Mouse (Mus musculus) heart, postnatal 4 days (tissue): ENCODE data around the gene Cd300lg. TPM values are rescaled to one million over a fixed set of nuclear protein-coding genes. Genes with fewer than 3 reads are reported as not detected.

Experiments
- DNase-seq: peaks from one replicate; pipeline ENCODE4 v3.0.0; 2021
- total RNA-seq, 2 experiments: library from RNA; stranded (reverse); gene quantifications; 2 replicates each; pipeline ENCODE4 v1.2.3; 2021

The Cd300lg gene
- total RNA-seq, 2 experiments from 2014 or later = 32.3 to 36.2 TPM

DNA sequence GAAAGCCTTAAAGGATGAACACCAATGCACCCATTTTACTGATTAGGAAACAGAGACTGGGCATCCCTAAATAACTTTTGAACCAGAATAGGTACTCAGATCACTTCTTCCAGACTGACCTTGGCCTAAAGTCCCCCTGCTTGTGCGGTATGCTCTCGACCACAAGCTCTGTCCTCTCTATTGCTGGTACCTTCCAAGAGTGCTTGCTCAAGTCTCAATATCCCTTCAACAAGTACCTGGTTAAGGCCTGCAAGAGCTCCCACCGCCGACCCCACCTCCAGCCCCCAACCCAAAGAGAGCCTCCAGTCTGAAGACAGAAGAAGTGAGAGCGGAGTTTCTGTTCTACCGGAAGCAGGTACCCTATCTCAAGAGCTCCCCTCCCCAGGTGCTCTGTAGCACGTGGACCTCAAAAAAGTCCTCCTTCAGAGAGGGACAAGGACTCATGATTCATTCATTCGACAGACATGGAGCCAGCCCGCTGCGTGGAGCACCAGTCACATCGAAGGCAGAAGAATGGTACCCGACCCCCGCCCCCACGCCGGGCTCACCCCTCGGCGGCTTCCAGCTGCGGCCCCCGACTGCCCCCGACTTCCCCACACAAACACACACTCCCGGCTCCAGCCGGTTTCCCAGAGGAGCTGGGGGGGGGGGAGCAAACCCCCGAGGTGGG lies 15.2 kb upstream of the Cd300lg start:
- no peak for DNase-seq

DNA sequence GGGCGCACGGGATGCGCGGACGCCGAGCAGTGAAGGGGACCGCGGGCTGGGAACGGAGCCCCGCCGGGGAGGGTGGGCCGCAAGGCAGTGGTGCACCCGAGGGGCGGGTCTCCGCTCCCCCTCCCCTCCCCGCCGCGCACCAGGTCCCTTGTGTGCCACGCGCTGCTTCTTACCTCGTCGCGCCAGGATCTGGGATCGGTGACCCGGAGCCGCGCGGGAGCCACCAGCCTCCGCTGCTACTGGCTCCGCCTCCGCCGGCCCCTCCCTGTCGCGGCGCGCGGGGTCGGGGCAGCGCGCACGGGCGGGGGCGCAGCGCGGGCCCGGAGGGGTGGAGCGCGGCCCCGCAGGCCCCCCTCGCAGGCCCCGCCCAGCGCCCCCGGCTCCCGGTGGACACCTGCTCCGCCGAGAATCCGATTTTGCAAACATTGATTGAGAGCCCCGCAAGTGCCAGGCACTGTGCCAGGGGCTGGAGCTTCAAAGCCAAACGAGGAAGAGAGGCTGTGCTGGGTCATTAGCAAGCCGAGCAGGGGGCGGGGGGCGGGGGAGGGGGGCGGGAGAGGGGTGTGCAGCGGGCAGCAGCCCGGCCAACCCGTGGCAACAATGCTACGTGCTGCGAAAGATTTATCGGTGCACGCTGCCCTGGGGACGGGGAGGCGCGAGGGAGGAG lies 14.5 kb upstream of the Cd300lg start:
- peak; percentile 72 for DNase-seq

DNA sequence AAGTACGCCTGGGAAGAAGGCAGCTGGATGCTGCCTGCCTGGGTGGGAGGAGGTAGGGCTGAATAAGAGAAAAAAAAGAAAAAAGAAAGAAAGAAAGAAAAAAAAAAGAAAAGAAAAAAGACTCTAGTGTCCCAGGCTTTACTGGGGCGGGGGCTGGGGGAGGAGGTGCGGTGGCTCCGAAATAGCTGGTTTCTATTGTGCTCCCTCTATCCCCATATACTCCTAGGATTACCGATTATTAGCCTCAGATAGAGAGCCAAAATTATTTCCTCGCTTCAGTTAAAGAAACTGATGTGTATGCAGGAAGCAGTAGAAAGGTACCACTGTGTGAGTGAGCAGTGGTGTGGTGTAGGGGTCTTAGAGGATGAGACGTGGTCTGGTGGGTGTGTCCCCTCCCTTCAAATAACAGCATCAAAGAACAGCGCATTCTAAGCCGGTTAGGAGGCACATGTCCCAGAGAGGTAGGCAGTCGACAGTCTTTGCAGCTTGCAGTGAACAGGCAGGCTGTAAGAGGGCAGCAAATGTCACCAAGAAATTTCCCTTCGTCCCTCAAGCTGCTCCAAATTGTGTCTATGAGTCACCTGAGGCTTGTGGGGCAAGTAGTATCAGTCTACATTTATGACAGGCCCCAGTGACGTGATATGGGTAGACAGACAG lies 13.8 kb upstream of the Cd300lg start:
- no peak for DNase-seq

- no peak for DNase-seq
Measured at GRCm38 (mm10) chr11:102028087-102028816, 13.1 kb upstream of the Cd300lg start, which contains the start of gene Mpp3. Gene Mpp3 (minus strand): TSS chr11:102028461.

DNA sequence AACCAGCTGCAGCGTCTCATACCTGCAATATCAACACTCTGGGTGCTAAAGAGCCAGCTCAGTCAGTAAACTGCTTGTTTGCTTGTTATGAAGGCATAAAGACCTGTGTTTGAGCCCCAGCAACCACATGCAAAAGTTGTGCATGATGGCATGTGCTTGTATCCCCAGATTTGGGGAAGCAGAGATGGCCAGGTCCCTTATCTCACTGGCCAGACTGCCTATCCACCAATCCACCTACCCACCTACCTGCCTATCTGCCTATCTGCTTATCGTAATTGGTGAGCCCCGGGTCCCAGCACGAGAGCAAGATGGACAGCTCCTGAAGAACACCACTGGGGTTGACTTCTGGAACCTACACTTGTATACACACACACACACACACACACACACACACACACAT lies 12.0 kb upstream of the Cd300lg start:
- DNase-seq = no peak

GRCm38 (mm10) chr11:102029966-102030365 lies 11.3 kb upstream of the Cd300lg start:
- no peak for DNase-seq

DNA sequence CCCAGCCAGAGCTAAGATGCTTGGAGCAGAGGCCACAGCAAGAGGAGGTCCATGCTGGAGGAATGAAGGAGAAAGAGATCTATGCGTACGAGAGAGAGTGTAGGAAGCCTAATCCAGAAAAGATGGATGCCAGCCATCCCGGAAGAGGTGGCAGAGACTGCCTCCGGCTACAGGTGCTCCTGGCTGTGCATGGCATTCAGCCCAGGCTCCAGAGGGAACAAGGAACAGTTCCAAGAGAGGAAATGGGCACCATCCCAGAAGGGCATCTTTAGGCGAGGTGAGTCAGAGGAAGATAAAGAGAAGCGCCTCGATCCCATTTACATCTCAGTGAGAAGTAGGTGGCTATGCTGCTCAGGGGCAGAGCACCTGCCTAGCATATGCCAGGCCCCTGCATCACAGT lies 10.2 kb upstream of the Cd300lg start:
- no peak for DNase-seq

DNA sequence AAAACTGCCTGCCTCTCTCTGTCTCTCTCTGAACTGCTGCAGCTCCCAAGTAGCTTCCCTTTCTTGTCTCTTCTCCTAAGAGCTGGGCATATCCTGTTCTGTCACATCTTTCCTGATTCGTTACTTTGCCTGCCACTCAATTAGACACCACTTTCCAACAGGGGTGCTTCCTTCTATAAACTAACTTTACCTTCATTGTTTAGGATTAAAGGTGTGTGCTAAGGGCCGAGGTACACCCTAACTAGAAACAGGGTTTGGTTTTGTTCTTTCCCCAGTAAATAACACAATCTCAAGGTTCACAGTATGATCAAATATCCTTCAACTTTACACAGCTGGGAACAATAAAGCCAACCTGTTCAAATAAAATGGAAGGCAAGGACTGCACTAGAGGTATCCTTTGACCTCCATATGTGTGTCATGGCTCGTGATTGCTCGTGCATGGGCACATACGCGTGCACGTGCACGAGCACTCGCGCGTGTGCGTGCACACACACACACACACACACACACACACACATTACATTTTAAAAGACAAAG lies 8.2 kb upstream of the Cd300lg start:
- DNase-seq = no peak

DNA sequence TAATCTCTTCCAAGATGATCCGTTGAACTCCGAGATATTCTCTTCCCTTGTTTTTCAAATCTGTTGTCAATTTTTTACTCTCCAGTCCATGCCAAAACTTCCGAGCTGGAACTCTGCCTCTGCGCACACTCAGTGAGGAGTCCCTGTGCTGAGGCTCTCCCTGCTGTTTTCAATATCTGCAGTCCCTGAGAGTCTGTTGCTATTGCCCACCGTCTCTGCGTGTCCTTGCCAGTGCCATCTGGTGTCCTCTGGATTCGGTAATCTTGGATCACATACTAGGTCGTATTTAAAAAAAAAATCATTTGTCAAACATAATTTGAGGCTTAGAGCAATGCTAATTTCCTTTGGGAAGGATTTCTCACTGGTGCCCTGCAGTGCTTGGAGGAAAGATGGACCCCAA lies 6.4 kb upstream of the Cd300lg start:
- DNase-seq = no peak

DNA sequence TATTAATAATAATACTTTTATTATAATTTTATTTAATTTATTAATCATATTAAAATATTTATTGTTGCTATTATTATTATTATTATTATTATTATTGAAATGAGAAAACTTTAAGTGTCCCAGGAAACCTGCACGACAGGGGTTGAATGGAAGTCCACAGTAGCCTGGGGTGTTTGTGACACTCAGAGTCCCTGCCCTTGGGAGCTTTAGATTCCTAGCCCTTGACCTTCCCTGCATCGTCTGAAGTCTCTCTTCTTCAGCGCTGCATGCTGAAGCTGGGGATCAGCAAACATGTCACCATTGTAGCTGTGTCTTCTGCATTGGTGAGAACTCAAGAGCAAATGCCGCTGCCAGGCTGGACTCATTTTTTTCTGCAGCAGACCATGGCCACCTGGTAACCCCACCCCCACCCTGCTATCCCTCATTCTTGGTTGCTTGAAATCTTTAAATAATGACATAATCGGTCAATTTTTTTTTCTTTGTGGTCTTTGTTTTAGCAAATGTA lies 5.8 kb upstream of the Cd300lg start:
- DNase-seq = no peak

- no peak for DNase-seq
Measured at GRCm38 (mm10) chr11:102036336-102036735, 5.0 kb upstream of the Cd300lg start.

- DNase-seq = no peak
Measured at GRCm38 (mm10) chr11:102037789-102038188, 3.5 kb upstream of the Cd300lg start.

DNA sequence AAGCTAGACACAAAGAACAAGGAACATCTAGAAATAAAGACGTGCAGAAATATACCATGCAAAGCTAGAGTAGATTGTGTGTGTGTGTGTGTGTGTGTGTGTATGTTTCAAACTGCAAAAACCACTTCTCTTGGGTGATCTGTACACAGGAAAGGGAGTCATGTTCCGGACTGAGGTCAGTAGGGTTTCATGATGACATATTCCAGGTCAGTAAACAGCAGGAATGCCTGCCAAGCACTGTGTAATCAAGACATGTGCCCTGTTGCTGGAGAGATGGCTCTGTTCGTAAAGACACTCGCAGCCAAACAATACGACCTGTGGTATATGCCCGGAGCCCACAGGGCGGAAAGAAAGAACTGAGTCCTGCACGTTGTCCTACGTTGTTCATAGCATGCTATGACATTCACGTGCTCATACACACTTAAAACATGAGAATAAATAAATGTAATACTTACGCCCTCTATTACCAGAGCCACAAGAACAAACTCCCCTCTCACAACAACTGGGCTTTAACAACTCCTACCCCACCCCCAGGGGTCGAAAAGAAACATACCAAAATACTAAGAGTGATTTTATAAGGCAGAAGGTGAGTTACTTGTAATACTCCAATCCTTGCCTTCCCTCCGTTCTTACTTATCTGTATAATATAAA lies 1.7 kb upstream of the Cd300lg start:
- DNase-seq = no peak

GRCm38 (mm10) chr11:102040138-102040524 lies 1.2 kb upstream of the Cd300lg start:
- peak; percentile 96 for DNase-seq

DNA sequence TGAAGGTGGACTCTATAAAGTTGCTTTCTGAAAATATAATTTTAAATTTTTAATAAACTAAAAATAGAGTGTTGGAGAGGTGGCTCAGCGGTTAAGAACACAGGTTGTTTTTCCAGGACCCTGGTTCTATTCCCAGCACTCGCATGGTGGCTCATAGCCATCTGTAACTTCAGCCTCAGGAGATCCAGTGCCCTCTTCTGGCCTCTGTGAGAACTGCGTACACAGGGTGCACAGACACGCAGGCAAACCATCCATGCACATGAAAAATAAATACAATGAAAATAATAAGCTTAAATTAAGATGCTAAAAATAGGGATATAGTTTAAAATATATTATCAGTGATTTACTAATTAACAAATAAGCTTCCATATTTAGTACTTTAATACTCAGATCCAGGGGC lies 663 bp upstream of the Cd300lg start:
- DNase-seq = no peak

DNA sequence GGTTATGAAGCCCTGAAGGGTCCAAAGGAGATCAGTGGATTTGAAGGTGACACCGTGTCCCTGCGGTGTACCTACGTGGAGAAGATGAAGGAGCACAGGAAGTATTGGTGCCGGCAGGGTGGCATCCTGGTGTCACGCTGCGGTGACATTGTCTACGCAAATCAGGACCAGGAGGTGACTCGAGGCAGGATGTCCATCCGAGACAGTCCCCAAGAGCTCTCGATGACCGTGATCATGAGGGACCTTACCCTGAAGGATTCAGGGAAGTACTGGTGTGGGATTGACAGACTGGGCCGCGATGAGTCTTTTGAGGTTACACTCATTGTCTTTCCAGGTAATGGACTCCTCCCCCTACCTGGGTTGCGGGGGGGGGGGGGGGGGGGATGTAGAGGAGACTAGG lies 1.7 kb downstream of the Cd300lg start:
- DNase-seq = no peak

- no peak for DNase-seq
Measured at GRCm38 (mm10) chr11:102043381-102043780, 2.1 kb downstream of the Cd300lg start.

- DNase-seq = no peak
Measured at GRCm38 (mm10) chr11:102044691-102045212, 3.4 kb downstream of the Cd300lg start.

- DNase-seq = no peak
Measured at GRCm38 (mm10) chr11:102046607-102047006, 5.3 kb downstream of the Cd300lg start.

DNA sequence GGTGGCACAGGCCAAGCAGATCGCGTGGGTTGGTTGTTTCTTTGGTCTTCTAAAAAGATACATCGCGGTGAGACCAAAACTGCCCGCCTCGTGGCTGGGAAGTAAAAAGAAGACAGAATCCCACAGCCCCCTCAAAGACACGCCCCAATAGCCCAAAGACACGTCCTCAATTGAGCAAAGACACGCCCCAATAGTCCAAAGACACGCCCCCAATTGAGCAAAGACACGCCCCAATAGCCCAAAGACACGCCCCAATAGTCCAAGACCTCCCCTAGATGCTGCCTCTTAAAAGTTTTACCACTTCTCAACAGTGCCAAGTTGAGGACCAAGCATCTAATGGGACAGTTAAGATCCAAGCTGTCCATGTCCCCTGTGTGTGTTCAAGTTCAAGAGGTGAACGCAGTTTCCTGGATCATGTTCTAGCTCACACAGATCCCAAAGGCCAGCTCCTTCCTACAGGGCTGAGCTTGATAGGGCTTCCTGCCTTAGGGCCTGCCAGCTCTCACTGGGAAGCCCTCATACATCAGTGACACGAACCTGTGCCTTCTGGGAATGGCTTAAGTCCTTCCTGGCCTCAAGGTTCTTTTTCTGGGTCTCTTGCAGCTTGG lies 8.7 kb downstream of the Cd300lg start:
- no peak for DNase-seq

- DNase-seq = peak; percentile 77
Measured at GRCm38 (mm10) chr11:102051541-102051940, 10.2 kb downstream of the Cd300lg start.
